Mouse (Mus musculus): ENCODE measurements around the gene Olfr267.

Gene Olfr267

DNA sequence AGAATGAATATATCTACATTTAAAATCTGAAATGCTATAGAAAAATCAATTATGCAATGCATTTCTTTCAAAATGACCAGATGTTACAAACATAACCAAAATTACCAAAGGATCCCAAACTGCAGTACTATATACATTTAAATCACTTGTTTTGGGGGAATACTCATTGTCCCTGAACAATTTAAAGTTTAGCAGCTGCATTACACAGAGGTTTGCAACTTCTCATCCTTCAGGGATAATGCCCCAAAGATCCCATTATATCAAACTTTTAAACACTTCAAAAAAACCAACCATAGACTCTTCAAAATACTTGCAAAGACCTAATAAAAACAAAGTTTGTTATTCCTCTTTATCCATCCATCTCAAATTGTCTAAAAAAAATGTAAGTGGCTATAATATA lies at the start of gene Olfr267:
Gene Olfr267, minus strand, starts transcription at position 101 of the 400 bp plus-strand sequence.
- no peak for DNase-seq (ENCODE audit: low read depth, low spot score)

GRCm38 (mm10) chr4:58832908-58833307 lies 45.4 kb upstream of the Olfr267 start:
- no peak for DNase-seq (ENCODE audit: low read depth, low spot score)

DNA sequence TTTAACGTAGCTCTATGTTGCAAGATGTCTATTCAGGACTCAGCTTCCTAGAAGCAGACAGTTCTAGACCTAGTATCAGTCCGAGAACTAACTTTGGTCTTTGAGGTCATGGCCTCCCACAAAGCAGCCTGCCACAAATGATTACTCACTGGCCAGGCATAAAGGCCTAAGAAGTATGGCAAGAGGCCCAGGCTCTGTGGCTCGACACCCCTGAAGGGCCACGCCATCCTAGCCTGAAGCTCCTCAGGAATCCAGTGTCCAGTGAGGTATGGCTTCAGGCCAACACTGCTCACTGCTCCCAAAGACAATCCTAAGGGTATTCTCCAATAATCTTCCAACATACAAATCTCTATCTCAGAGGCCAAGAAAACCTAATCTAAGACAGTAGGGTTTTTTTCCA lies 38.4 kb upstream of the Olfr267 start:
- no peak for DNase-seq (ENCODE audit: low read depth, low spot score)

- no peak for DNase-seq (ENCODE audit: low read depth, low spot score)
Measured at GRCm38 (mm10) chr4:58786659-58787058, 857 bp downstream of the Olfr267 start.

DNA sequence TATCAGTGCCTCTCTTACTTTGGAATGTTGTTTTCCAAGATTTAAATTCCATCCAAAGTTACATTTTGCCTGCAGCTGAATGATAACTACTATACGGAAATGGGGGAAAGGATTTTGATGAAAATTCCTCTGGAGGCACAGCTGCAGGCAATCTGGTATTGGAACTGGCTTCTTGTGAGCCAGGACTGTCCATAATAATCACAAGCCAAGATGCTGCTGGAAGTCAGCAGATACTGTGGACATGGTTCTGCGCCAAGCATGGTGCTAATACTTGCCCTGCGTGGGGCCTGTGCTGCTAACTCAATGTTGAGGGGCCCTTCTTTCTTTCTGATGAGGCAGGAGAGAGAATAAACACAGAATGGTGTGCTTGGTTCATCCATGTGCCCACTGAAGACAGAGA lies 24.1 kb downstream of the Olfr267 start:
- DNase-seq (ENCODE audit: low read depth, low spot score): no peak

DNA sequence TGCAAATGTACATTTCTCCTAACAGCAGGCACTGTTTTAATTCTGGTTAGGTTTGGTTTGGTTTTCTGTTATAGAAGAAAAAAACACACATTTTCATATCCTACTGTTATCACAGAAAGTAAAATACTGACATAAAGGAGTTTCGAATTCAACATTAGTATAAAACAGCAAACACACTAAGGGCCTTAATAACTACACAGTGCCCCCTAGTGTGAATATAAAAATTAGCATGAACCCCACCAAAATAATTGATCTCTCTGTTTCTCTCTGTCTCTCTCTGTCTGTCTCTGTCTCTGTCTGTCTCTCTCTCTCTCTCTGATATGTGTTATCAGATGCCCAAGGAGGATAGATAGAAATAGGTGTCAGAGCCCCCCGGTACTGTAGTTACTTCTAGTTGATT lies 38.0 kb downstream of the Olfr267 start:
- DNase-seq (ENCODE audit: low read depth, low spot score): no peak

DNA sequence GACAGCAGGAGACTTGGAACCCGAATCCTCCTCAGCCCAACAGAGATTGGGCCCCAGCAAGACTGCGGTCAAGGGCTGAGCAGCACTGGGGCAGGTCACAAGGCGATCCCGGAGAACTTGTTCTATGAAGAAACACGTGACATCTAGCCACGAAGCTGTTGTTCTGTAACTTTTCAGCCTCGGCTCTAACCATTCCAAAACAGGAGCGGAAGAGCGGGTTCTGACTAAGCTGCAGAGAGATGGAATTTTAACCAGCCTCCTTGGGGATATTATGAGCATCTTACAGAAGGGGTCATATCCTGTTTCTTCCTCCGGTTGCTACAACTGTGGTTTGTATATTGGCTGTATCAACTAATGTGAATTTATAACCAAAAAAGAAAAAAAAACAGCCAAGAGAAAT lies 38.4 kb downstream of the Olfr267 start:
- DNase-seq (ENCODE audit: low read depth, low spot score): no peak

DNA sequence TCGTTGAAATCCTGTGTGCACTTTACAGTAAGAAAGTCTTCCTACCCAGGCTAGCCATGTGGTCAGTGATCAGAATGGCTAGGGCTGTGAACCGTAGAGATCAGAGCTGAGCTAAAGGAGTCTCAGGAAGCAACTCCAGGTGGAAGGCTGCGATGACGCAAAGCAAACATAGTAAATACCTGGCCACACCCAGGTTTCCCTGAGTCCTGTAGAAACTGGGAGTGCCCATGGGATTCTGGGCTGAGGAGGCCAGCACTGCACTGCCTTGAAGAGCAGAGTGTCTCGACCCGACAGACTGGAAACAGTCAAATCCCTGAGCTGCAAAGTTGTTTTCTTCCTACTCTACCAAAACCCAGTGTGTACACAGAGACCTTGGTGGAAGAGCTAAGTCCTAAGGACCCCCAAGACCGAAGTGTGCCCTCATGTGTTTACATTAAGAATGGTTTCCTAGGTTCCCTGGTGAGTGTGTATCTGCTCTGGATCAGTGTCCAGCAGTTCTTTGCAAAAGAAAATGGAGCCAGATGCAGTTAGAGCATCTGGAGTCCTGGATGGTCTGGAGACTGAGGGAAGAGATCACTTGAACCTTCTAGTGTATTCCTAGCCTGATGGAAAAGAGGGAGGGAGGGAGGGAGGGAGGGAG lies 41.8 kb downstream of the Olfr267 start:
- DNase-seq (ENCODE audit: low read depth, low spot score): no peak

- no peak for DNase-seq (ENCODE audit: low read depth, low spot score)
Measured at GRCm38 (mm10) chr4:58736867-58737633, 50.5 kb downstream of the Olfr267 start.

All from retina, postnatal 7 days (tissue).